Mouse (Mus musculus) 3T3-L1 (cell line): ENCODE data around the gene Rnf6.

Experiments
- DNase-seq: peaks from one replicate; pipeline ENCODE4 v3.0.0-alpha.2; 2015; ENCODE audit warnings: low read depth, low spot score

Gene Rnf6

GRCm38 (mm10) chr5:146220879-146221714, at the start of gene Rnf6:
Rnf6 (minus strand) TSS chr5:146221555.
- peak; percentile 100 for DNase-seq

GRCm38 (mm10) chr5:146270593-146270992, 49.2 kb upstream of the Rnf6 start:
- DNase-seq, result peak; percentile 67

- no peak for DNase-seq
These were observed 46.4 kb upstream of the Rnf6 start for GRCm38 (mm10) chr5:146267776-146268175.

GRCm38 (mm10) chr5:146265934-146266591, 44.7 kb upstream of the Rnf6 start:
- DNase-seq, result no peak

- DNase-seq, result no peak
These were observed 38.6 kb upstream of the Rnf6 start for GRCm38 (mm10) chr5:146260003-146260402.

- no peak for DNase-seq
These were observed 32.3 kb upstream of the Rnf6 start for GRCm38 (mm10) chr5:146253644-146254043.

- peak; percentile 39 for DNase-seq
These were observed 30.5 kb upstream of the Rnf6 start for GRCm38 (mm10) chr5:146251663-146252429.

- DNase-seq, result no peak
These were observed 29.2 kb upstream of the Rnf6 start for GRCm38 (mm10) chr5:146250369-146251075.

GRCm38 (mm10) chr5:146248746-146249145, 27.4 kb upstream of the Rnf6 start:
- peak; percentile 47 for DNase-seq

- DNase-seq, result no peak
These were observed 26.4 kb upstream of the Rnf6 start for GRCm38 (mm10) chr5:146247709-146248108.

GRCm38 (mm10) chr5:146246386-146246785, 25.0 kb upstream of the Rnf6 start:
- peak; percentile 21 for DNase-seq

GRCm38 (mm10) chr5:146245646-146246370, 24.5 kb upstream of the Rnf6 start:
- no peak for DNase-seq

- no peak for DNase-seq
These were observed 23.8 kb upstream of the Rnf6 start for GRCm38 (mm10) chr5:146245193-146245592.

- peak; percentile 82 for DNase-seq
These were observed 19.8 kb upstream of the Rnf6 start for GRCm38 (mm10) chr5:146241202-146241601.

- no peak for DNase-seq
These were observed 19.4 kb upstream of the Rnf6 start for GRCm38 (mm10) chr5:146240771-146241170.

- DNase-seq, result peak; percentile 29
These were observed 16.9 kb upstream of the Rnf6 start for GRCm38 (mm10) chr5:146238274-146238673.

- no peak for DNase-seq
These were observed 13.0 kb upstream of the Rnf6 start for GRCm38 (mm10) chr5:146234336-146234735.

- DNase-seq, result no peak
These were observed 11.5 kb upstream of the Rnf6 start for GRCm38 (mm10) chr5:146232816-146233215.

- DNase-seq, result peak; percentile 20
These were observed 10.8 kb upstream of the Rnf6 start for GRCm38 (mm10) chr5:146232056-146232675.

- peak; percentile 41 for DNase-seq
These were observed 10.3 kb upstream of the Rnf6 start for GRCm38 (mm10) chr5:146231655-146231996.
